Mouse (Mus musculus): Measurements from ENCODE around the gene Plekho1. TPM values are rescaled to one million over a fixed set of nuclear protein-coding genes. Genes with fewer than 3 reads are reported as not detected.
"Not testable (repeated sequence)": the region's sequence is repeated elsewhere in the genome, so short reads cannot be mapped to it uniquely, and the experiment has no call there.

The Plekho1 gene
- polyA plus RNA-seq, 1 experiment from 2014 or later, result 26.1 TPM

DNA sequence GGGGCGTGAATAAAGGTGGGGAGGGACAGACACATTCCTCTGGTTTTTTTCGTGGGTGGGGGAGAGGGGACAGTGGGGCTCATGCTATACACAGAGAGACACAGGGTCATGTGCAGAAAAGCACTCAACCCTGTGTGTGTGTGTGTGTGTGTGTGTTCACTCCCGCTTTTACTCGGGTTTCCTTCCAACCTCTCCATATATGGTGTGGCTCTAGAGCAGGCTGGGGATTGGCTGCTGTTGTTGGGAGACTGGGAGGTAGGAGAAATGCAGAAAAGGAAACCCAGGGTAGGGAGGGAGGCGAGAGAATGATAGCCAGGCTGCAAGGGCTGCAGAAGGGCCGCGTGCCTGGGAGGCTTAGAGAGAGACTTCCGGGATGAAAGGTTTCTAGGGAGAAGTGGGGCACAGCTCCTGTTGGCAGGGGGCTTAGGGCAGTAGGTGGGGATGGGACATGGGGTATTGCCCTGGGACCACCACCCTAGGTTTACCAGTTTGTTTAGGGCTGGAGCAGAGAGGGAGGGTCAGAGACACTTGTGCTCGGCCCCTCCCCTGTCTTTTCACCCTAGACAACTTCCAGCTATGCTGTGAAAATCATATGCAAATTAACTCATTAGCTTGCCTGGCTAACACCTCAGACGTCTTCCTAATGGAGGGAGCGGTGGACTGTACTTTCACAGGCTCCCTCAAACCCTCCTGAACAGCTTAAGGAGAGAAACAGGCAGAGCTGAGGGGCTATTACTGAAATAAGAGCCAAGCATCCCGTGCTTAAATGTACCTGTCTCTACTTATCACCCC is 10.4 kb downstream of the Plekho1 start:
- H3K27ac ChIP-seq (replicated peaks), result peak overlapping the region; percentile 93
- DNase-seq (ENCODE audit: low spot score), result peak; percentile 74
- peak overlapping the region; percentile 37 for H3K4me2 ChIP-seq (replicated peaks; ENCODE audit: low read depth)
- peaks cover 9% of the 10 kb centered on the region; the same call in 1 of the 2 replicates for H3K4me1 ChIP-seq (replicated peaks; ENCODE audit: control insufficient read depth, insufficient read depth)
- 5% methylated on average over 12 of the region's 12 CpGs for WGBS
- H3K9ac ChIP-seq (ENCODE audit: low read length), result peak overlapping the region; percentile 47
- H3K4me3 ChIP-seq (ENCODE audit: low read depth, low read length), result peak overlapping the region; percentile 10
- peak; percentile 92 for ATAC-seq (ENCODE audit: low FRiP score, low TSS enrichment)
- H3K36me3 ChIP-seq (ENCODE audit: control insufficient read depth, insufficient read depth, low read length), result peaks cover 15% of the 10 kb centered on the region
- TF ChIP-seq EP300 (optimal IDR thresholded peaks at IDR 0.05), result peak; percentile 48
- TF ChIP-seq CTCF (IDR thresholded peaks at IDR 0.05; ENCODE audit: low read depth), result no peak
- H3K27me3 ChIP-seq (ENCODE audit: control insufficient read depth, insufficient read depth, low read length), result no peaks in the 10 kb centered on the region
- no peaks in the 10 kb centered on the region for H3K9me3 ChIP-seq (ENCODE audit: control insufficient read depth, low read length)

DNA sequence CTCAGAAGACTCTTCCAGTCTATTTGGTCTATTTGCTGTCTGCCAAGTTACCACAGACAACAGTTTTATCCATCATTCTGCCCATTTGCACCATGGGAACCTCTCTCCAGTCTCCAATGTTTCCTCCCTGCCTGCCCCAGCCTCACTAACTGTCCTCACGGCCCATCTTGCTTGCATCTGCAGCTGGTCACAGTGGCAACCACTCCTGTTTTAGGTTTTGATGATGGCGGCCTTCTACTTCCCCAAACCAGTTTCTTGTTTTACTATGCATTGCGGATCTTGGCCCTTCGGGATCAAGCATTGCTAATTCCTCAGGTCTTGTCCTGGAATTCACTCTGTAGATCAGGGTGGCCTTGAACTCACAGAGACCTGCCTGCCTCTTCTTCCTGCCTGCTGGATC is 13.7 kb downstream of the Plekho1 start:
- TF ChIP-seq CTCF (IDR thresholded peaks at IDR 0.05; ENCODE audit: low read depth), result no peak
- no peak for TF ChIP-seq EP300 (optimal IDR thresholded peaks at IDR 0.05)
- Histone ChIP-seq H3K4me2 (replicated peaks; ENCODE audit: low read depth) (no peak overlapping the region), H3K9me3 (ENCODE audit: control insufficient read depth, low read length) (no peaks in the 10 kb centered on the region), H3K36me3 (ENCODE audit: control insufficient read depth, insufficient read depth, low read length) (no peaks in the 10 kb centered on the region), H3K4me1 (replicated peaks; ENCODE audit: control insufficient read depth, insufficient read depth) (peaks cover 9% of the 10 kb centered on the region; the same call in 1 of the 2 replicates), H3K27me3 (ENCODE audit: control insufficient read depth, insufficient read depth, low read length) (no peaks in the 10 kb centered on the region), H3K27ac (replicated peaks) (no peak overlapping the region), H3K4me3 (ENCODE audit: low read depth, low read length) (no peak overlapping the region), H3K9ac (ENCODE audit: low read length) (no peak overlapping the region)
- 89% methylated on average over 4 of the region's 4 CpGs for WGBS
- no peak for ATAC-seq (ENCODE audit: low FRiP score, low TSS enrichment)
- DNase-seq (ENCODE audit: low spot score), result no peak

DNA sequence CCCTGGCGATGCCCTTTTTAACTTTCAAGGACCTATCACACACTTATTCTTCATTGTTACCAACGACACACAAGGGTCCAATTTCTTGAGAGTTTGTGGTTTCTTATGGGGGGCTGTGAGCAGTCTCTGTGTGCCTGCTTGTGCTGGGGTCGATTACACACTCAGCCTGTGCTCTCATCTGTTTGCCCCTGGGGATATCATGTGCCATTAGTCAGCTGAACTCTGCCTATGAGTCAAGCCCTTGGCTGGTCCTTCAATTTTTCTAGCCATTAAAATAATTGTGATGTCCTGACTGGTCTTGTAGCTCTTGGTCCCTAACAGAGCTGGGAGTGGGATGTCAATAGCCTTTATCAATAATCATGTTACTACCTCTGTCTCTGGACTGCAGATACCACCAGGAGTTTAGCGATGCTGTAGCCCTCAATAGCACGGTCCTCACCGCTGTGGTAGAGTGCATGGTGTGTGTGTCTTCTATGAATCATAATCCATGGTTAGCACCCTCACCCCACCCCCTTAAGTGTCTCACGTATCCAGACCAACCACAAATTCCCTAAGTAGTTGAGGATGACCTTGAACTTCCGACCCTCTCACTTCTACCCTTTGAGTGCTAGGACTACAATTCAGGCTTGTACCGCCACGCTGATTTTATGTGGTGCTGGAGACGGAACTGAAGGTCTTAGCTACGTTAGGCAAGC is 15.4 kb downstream of the Plekho1 start:
- H3K9ac ChIP-seq (ENCODE audit: low read length), result no peak overlapping the region
- DNase-seq (ENCODE audit: low spot score) (no peak), ATAC-seq (ENCODE audit: low FRiP score, low TSS enrichment) (no peak)
- H3K4me1 ChIP-seq (replicated peaks; ENCODE audit: control insufficient read depth, insufficient read depth), result no peaks in the 10 kb centered on the region
- TF ChIP-seq CTCF (IDR thresholded peaks at IDR 0.05; ENCODE audit: low read depth) (no peak), EP300 (optimal IDR thresholded peaks at IDR 0.05) (no peak)
- no peaks in the 10 kb centered on the region for H3K9me3 ChIP-seq (ENCODE audit: control insufficient read depth, low read length)
- H3K27ac ChIP-seq (replicated peaks), result no peak overlapping the region
- no peaks in the 10 kb centered on the region for H3K36me3 ChIP-seq (ENCODE audit: control insufficient read depth, insufficient read depth, low read length)
- 85% methylated on average over 12 of the region's 12 CpGs for WGBS
- no peaks in the 10 kb centered on the region for H3K27me3 ChIP-seq (ENCODE audit: control insufficient read depth, insufficient read depth, low read length)
- H3K4me3 ChIP-seq (ENCODE audit: low read depth, low read length), result no peak overlapping the region
- no peak overlapping the region for H3K4me2 ChIP-seq (replicated peaks; ENCODE audit: low read depth)

DNA sequence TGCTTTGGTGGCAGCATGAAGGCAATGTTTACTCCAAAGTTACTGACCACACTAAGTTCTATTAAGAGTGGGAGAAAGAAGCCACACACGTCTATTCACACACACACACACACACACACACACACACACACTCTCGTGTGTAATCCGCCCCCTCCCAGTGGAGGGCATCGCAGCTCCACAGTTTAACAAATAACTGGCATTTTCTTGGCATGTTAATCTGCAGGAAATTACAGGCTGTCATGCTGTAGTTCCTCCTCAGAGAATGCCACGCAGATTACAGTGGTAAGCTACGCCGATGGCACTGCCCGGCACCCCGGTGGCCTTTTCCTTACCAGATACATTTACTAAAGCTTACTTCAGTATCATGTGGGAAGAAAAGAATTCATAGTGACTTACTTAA is 17.5 kb downstream of the Plekho1 start:
- TF ChIP-seq EP300 (optimal IDR thresholded peaks at IDR 0.05) (no peak), CTCF (IDR thresholded peaks at IDR 0.05; ENCODE audit: low read depth) (no peak)
- Histone ChIP-seq H3K9me3 (ENCODE audit: control insufficient read depth, low read length) (no peaks in the 10 kb centered on the region), H3K36me3 (ENCODE audit: control insufficient read depth, insufficient read depth, low read length) (no peaks in the 10 kb centered on the region), H3K4me2 (replicated peaks; ENCODE audit: low read depth) (no peak overlapping the region), H3K4me1 (replicated peaks; ENCODE audit: control insufficient read depth, insufficient read depth) (no peaks in the 10 kb centered on the region), H3K27me3 (ENCODE audit: control insufficient read depth, insufficient read depth, low read length) (no peaks in the 10 kb centered on the region; the same call in 1 of the 2 replicates), H3K9ac (ENCODE audit: low read length) (no peak overlapping the region), H3K4me3 (ENCODE audit: low read depth, low read length) (no peak overlapping the region), H3K27ac (replicated peaks) (no peak overlapping the region)
- no peak for DNase-seq (ENCODE audit: low spot score)
- 75% methylated on average over 9 of the region's 9 CpGs for WGBS
- ATAC-seq (ENCODE audit: low FRiP score, low TSS enrichment), result no peak

DNA sequence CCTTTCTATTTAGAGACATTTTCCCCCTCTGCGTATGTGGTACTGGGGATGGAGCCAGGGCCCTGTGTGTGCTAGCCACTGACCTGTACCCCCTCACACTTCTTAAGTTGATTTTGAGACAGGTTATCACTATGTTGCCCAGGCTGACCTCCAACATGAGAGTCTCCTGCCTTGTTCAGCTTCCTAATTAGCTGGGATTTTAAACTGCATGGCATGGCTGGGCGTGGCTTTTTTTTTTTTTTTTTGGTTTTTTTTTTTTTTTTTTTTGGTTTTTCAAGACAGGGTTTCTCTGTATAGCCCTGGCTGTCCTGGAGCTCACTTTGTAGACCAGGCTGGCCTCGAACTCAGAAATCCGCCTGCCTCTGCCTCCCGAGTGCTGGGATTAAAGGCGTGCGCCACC is 18.2 kb downstream of the Plekho1 start:
- not testable (repeated sequence) for ATAC-seq (ENCODE audit: low FRiP score, low TSS enrichment); H3K27me3 ChIP-seq (ENCODE audit: control insufficient read depth, insufficient read depth, low read length); H3K4me3 ChIP-seq (ENCODE audit: low read depth, low read length); H3K27ac ChIP-seq (replicated peaks); H3K9me3 ChIP-seq (ENCODE audit: control insufficient read depth, low read length); DNase-seq (ENCODE audit: low spot score); H3K9ac ChIP-seq (ENCODE audit: low read length); H3K4me2 ChIP-seq (replicated peaks; ENCODE audit: low read depth); H3K36me3 ChIP-seq (ENCODE audit: control insufficient read depth, insufficient read depth, low read length); H3K4me1 ChIP-seq (replicated peaks; ENCODE audit: control insufficient read depth, insufficient read depth)
- 94% methylated on average over 5 of the region's 7 CpGs for WGBS

DNA sequence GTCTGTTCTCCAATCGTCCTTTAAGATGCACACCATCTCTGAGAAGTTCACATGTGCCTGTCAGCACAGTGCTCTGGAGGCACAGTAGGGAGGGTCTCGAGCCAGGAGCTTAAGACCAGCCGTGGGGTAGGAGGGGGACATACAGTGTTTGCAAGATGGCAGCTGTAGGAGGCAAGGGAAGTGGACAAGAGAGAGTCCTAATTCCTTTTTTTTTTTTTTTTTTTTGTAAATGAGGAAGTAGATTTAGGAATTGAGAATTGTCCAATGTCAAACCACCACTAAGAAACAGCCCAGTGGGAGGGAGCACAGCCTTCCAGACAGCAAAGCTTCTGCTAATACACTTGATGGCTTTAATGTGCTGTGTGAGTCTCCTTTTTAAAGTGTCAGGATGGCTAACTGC is 18.7 kb downstream of the Plekho1 start:
- Histone ChIP-seq H3K9ac (ENCODE audit: low read length) (no peak overlapping the region), H3K4me3 (ENCODE audit: low read depth, low read length) (no peak overlapping the region), H3K27me3 (ENCODE audit: control insufficient read depth, insufficient read depth, low read length) (no peaks in the 10 kb centered on the region; the same call in 1 of the 2 replicates), H3K4me2 (replicated peaks; ENCODE audit: low read depth) (no peak overlapping the region), H3K27ac (replicated peaks) (no peak overlapping the region), H3K9me3 (ENCODE audit: control insufficient read depth, low read length) (no peaks in the 10 kb centered on the region), H3K4me1 (replicated peaks; ENCODE audit: control insufficient read depth, insufficient read depth) (no peaks in the 10 kb centered on the region), H3K36me3 (ENCODE audit: control insufficient read depth, insufficient read depth, low read length) (no peaks in the 10 kb centered on the region)
- no peak for ATAC-seq (ENCODE audit: low FRiP score, low TSS enrichment)
- DNase-seq (ENCODE audit: low spot score), result no peak
- TF ChIP-seq EP300 (optimal IDR thresholded peaks at IDR 0.05), result no peak
- no peak for TF ChIP-seq CTCF (IDR thresholded peaks at IDR 0.05; ENCODE audit: low read depth)
- 53% methylated on average over 3 of the region's 3 CpGs for WGBS
